Mouse (Mus musculus) erythroblast, embryonic 14.5 days (primary cell): ENCODE results near the gene Vmn1r188.

Experiments
- GATA1 ChIP-seq: IDR thresholded peaks from 2 replicates; pipeline ENCODE4 v1.6.1; 2012; ENCODE audit warnings: low read length, inconsistent platforms, mixed read lengths
- TAL1 ChIP-seq: IDR thresholded peaks from 3 replicates; pipeline ENCODE4 v1.6.1; 2012; ENCODE audit warnings: low read length, inconsistent platforms, mixed read lengths

DNA sequence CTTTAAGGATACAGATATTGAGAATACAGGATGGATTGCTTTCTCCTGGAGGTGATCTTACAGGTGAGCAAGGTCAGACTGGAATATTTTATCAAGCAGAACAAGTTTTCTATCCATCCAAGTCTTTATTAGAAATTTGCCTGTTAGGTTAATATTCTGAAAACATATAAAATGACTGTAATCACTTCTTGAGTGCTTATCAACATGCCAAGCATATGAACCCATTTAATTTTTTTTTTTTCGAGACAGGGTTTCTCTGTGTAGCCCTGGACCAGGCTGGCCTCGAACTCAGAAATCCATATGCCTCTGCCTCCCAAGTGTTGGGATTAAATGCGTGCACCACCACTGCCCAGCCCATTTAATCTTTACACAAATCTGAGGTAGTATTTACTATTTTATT is 47.3 kb upstream of the Vmn1r188 start:
- TF ChIP-seq TAL1 (no peak), GATA1 (no peak)
